Mouse (Mus musculus) stomach, postnatal 0 days (tissue): ENCODE measurements at regions not wholly inside any gene's neighbourhood (a gene's known extent, or its start where the extent isn't known, plus 50 kb on each side); places are given as distances from the start of the nearest gene placed in this dataset.

ENCODE experiments used
- CTCF ChIP-seq: IDR thresholded peaks from 2 replicates; pipeline ENCODE4 v1.5.1; 2016; ENCODE audit warnings: antibody characterized with exemption, low read depth, mild to moderate bottlenecking, moderate library complexity
- EP300 ChIP-seq: optimal IDR thresholded peaks from 2 replicates; pipeline ENCODE3; 2016; ENCODE audit warnings: antibody characterized with exemption

- TF ChIP-seq CTCF (no peak), EP300 (no peak)
These were observed 182.7 kb upstream of the Mki67 start for GRCm38 (mm10) chr7:135898876-135899275.
